Mouse (Mus musculus): ENCODE measurements around the gene Rap2c.

DNA sequence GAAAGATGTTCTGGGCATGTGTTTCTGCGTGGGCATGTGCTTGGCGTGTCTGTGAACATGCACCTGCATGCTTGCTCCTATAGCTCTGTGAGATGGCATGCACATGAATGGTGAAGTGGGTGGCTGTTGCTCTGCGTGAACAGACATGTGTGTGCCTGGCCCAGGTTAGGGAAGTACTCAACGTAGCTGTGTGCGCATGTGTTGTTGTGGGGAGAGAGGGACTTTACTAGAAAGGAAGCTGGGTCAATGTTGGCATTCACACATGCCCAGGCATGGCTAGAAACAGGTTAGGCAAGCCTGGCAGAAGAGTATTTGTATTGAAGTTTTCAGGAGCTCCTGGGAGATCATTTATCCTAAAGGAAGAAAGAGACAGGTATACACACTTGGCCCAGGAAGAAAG is 26.5 kb downstream of the Rap2c start:
- TF ChIP-seq CTCF (IDR thresholded peaks at IDR 0.05; ENCODE audit: borderline replicate concordance, insufficient read depth, low read depth, low read length) (no peak), POLR2A (IDR thresholded peaks at IDR 0.05; ENCODE audit: borderline replicate concordance, insufficient read depth, low read length) (no peak)

Measured in cerebellum, adult 2 months (tissue).